Mouse (Mus musculus) urinary bladder, postnatal 4 days (tissue): Measurements from ENCODE around the gene Myadml2.

Source experiments
- DNase-seq, 2 experiments: peaks; one replicate each; pipeline ENCODE4 v3.0.0; 2021 to 2022; ENCODE audit warnings: low spot score in 2 of 2

Myadml2 gene

DNA sequence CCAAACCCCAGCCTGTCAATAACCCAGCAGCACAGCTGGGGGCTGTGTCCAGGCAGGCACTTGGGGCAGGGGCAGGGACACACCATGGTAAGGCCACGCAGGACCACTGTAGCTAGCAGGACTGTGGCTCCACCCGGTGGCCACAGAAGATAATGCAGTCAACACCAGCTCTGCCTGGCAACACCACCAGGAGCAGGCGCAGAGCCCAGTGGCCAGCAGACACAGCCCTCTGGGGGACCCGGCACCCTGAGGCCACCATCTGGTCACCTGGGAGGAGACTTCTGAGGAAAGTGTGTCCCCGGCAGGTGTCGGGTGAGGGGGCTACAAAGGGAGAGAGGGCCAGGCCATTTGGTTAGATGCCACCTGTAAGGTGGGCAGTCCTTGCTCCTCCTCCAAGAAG is 35.2 kb downstream of the Myadml2 start:
- peak; percentile 60 to 78 for DNase-seq

DNA sequence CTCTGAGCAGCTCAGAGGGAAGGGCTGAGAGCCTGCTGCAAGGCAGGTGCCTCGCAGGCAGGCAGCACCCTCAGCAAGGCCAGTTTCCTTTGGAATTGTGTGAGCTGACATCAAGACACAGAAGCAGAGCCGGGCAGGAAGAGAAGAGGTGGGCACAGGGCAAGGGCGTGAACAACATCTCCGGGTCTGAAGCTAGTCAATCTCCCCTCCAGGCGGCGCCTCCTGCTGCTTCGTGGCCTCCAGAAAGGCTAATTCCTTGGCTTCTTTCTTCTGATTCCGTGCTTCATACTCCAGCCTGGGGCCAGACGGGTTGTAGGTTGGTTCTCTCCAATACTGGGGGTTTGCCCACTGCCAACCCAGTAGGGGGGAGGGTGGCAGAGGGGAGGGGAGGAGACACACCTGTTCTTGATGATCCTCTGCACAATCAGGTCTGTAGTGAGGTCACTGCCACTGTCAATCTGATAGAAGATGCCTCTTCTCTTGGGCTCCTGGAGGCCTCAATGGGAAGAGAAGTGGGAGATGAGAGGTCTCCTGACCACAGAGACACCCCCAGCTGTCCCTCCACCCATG is 37.4 kb downstream of the Myadml2 start:
- no peak for DNase-seq

DNA sequence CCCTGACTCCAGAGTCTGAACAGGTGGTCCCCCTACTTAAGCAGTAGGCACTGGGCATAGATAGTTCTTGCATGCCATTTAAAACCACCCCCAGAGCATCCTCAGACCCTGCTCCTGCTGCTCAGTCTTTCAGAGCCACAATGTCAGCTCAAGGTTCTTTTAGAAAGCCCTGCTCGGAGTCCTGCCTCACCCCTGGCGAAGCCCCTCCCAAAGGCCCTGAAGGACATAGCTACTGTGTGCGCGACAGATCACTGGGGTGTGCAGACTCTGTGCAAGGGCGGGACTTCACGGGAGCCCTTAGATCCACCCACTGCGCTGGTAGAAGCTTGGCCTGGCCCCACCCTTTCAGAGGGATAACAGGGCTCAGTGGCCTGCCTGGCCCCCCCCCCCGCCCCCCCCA is 38.7 kb downstream of the Myadml2 start:
- DNase-seq: peak in 1 of 2 experiments; percentile 17

DNA sequence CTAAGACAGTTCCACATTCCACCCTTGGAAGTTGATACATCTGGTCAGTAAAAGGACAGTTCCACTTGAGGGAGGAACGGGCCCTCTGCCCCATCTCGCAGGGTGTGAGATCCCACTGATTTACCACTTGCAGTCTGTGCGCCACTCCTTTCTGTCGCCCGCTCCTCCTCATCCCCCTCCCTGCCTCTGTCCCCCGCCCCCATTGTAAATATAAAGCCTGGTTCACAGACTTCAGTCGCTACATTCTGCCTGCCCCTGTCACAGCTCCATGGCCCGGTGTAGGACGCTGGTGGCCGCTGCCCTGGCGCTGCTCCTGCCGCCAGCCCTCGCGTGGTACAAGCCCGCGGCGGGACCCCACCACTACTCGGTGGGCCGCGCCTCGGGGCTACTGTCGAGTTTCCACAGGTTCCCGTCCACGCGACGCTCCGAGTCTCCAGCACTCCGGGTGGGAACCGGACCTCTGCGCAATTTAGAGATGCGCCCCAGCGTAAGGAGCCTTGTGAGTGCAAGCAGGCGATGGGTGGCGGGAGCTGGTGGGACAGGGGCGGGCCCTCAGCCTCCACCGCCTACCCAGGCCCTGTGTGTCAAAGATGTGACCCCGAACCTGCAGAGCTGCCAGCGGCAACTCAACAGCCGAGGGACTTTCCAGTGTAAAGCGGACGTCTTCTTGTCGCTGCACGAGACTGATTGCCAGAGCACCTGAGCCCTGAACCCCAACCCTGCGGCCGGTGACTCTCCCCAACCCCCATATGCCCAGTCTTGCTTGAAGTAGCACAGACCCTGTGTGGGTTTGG is 39.5 kb downstream of the Myadml2 start, which contains the start of gene Npb:
Gene Npb, plus strand, starts transcription at position 237 of the 794 bp plus-strand sequence.
- no peak for DNase-seq

DNA sequence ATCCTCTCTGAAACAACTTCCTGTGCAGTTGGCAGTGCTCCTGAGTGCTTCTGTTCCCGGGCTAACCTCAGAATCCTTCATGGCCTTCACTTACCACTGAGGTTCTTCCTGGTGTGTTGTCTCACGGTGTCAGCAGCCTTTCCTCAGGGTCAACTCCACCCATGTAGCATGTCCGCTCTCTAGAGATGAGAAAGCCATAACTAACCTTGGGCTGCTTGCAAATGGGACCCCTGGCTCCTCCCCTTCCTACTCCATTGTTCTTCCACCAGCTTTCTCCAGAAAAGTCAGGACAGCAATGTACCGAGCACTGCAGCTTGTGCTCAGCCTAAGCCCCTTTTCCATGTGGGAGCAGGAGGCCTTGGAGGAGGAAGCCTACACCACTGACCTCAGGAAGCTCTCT is 41.2 kb downstream of the Myadml2 start:
- DNase-seq: no peak

DNA sequence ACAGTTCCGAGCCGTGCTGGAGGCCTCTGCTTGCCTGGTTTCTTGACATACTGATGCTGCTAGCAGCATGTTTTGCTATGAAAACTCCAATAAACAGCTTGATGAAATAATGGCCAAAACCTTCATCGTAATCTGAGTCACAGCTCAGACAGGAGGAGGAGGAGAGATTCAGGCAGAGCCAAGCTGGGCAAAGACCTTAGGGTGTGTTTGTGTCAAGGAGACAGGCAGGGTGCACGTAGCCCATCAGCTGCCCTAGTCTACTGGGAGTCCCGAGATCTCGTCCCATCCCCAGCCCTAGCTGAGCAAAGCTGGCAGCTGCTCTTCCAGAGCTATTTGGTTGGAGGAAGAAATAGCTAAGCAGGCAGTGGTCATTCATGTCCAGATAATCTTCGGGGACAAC is 42.3 kb downstream of the Myadml2 start:
- DNase-seq: no peak

DNA sequence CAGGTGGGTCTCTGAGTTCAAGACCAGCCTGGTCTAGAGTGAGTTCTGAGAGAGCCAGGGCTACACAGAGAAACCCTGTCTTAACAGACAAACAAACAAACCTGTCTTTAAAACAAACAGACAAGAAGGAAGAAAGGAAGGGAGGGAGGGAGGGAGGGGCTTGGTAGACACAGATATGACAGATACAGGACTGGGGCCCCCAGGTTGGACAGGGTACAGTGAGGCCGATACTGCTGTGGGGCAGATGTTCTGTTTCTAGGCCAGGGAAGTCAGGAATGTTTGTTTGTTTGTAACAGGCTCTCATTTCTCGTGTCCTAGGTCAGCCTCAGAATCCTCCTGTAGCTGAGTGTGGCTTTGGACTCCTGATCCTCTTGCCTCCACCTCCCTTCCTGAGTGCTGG is 44.4 kb downstream of the Myadml2 start:
- no peak for DNase-seq

DNA sequence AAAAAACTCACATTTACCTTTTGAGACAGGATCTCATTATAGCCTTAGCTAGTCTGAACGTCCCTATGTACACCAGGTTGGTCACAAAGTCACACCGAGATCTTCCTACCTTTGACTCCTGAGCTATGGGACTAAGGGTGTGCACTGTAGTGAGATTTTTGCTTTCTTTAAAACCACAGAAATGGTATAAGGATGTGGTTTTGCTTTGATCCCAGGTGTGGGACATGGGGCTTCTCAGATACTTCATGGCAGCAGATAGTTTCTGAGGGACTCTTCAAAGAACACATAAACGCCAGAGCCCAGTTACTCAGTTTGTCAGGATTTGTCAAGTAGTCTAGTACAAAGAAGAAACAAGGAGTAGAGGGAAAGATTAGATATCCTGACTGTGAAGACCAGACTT is 47.2 kb downstream of the Myadml2 start:
- DNase-seq: no peak

DNA sequence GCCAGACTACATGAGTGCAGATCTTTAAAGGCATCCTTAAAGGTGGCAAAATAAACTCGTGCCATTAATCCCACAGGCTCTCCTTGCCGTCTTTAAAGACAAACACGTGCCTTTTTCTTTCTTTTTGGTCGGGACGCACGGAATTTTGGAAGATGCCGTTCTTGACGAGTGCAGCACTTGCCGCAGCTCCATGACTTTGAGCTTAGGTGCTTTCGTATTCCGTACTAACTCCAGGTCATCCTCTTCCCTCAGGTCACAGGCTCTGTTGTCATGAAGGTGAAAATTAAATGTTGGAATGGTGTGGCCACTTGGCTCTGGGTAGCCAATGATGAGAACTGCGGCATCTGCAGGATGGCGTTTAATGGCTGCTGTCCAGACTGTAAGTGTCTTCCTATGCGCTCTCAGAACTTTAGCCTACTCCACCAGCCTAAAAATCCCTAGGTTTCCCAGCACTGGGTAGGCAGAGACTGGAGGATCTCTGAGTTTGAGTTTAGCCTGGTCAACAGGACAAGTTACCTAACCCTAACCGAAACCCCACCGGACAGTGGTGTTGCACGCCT is 48.9 kb downstream of the Myadml2 start:
- no peak for DNase-seq

DNA sequence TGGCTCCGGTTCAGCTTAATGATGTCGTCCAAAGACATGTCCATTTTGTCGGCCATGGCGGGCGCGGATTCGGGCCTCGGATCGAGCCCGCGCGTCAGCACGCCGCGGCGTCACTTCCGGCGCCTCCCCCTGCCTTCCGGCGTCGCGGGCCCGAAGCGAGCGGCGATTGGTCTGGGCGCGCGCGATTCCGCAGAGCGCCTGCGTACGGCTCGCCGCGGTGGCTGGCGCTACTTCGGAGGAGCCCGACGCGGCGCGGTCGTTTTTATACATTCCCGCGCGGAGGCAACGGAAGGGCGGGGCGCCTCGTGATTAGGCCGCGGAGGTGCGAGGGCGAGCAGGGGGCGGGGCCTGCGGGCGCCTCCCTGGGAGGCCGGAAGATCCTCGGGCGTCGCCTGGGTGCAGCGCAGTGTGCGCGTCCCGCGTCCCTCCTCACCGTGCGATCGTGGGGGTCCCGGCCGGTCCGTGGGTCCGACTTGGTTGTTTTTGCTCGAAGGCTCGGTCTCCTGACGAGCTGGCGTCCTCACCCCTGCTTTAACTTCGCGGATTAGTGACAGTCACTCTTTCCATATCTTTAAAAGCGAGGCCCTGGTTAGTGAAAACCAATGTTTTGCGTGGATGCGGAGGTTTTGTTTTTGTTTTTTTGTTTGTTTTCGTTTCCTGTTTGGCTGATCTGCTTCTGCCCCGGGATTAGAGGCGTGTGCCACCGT is 49.5 kb downstream of the Myadml2 start, which contains the start of the genes Alyref and Anapc11:
Gene Alyref, minus strand, starts transcription at position 83 of the 707 bp plus-strand sequence.
Gene Anapc11, plus strand, starts transcription at position 139 of the 707 bp plus-strand sequence.
- DNase-seq: peak; percentile 92 to 95

DNA sequence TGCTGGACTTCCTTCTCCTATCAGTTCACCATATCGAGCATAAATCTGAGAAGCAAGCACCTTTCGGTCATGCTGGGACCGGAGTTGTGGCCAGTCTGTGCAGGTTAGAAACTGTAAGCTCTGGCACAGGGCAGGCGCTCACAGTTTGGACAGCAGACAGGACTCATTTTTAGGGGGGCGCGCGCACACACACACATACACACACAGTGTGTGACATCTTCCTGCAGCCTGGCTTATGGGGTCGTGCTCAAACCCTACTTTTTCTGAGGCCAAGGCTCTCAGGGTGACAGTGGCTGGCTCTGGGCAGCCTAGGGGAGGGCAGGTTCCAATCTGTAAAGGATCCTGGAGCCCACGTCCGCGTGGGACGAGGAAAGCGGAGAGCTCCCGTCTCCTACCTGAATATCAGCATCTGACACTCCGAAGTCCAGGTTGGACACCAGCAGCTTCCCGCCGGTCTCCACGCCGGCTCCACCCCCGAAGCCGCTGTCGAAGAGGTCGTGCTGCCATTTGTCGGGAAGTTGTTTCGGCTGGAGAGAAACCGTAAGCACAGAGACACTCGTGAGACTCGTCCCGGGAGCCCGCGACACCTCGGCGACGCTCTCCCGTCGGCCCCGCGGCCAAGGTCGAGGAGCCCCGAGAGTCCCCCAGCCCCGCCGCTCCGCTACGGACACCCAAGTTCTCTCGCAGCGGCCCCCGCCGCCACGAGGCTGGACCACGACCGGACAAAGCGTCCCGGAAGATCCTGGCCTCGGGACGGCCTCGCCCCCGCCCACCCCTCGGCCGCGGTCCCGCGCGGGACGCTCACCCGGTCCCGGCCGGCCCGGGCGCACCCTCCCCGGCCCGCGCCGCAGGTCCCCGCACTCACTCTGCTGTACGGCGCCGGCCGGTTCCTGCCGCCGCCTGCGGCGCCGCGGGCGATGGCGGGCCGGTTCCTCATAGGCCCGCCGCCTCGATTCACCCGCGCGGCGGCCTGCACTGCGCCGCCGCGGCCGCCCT is 50.4 kb downstream of the Myadml2 start:
- DNase-seq: no peak
